Mouse (Mus musculus): ENCODE data around the gene Lcn2. TPM values are rescaled to one million over a fixed set of nuclear protein-coding genes. Genes with fewer than 3 reads are reported as not detected.

Lcn2 gene
- polyA plus RNA-seq, 1 experiment from 2014 or later: not detected

- no peak overlapping the region for H3K4me3 ChIP-seq (replicated peaks; ENCODE audit: low read length)
- no peak overlapping the region for H3K4me2 ChIP-seq (ENCODE audit: low read length)
- WGBS: 80% methylated on average over 5 of the region's 5 CpGs
- H3K27me3 ChIP-seq (replicated peaks; ENCODE audit: control insufficient read depth, insufficient read depth, low read length): no peaks in the 10 kb centered on the region
- ATAC-seq: no peak
- no peak overlapping the region for H3K9ac ChIP-seq (replicated peaks; ENCODE audit: low read depth, low read length)
- no peak overlapping the region for H3K27ac ChIP-seq (ENCODE audit: low read length)
- peaks cover 4% of the 10 kb centered on the region; the same call in 1 of the 2 replicates for H3K36me3 ChIP-seq (ENCODE audit: control insufficient read depth, insufficient read depth)
- peaks cover 41% of the 10 kb centered on the region for H3K4me1 ChIP-seq (replicated peaks; ENCODE audit: control insufficient read depth, insufficient read depth, low read length)
- no peaks in the 10 kb centered on the region for H3K9me3 ChIP-seq (ENCODE audit: control insufficient read depth, low read length)
Measured at GRCm38 (mm10) chr2:32425568-32425967, 37.5 kb upstream of the Lcn2 start.

- no peak overlapping the region for H3K9ac ChIP-seq (replicated peaks; ENCODE audit: low read depth, low read length)
- WGBS: 10% methylated on average over 3 of the region's 3 CpGs
- no peaks in the 10 kb centered on the region for H3K9me3 ChIP-seq (ENCODE audit: control insufficient read depth, low read length)
- H3K36me3 ChIP-seq (ENCODE audit: control insufficient read depth, insufficient read depth): peaks cover 9% of the 10 kb centered on the region
- H3K27ac ChIP-seq (ENCODE audit: low read length): 0 out of 2 replicates have a peak overlapping the region, but pooled peaks have one; percentile 37
- H3K4me2 ChIP-seq (ENCODE audit: low read length): no peak overlapping the region
- H3K27me3 ChIP-seq (replicated peaks; ENCODE audit: control insufficient read depth, insufficient read depth, low read length): no peaks in the 10 kb centered on the region
- no peak for ATAC-seq
- H3K4me1 ChIP-seq (replicated peaks; ENCODE audit: control insufficient read depth, insufficient read depth, low read length): peaks cover 33% of the 10 kb centered on the region
- no peak overlapping the region for H3K4me3 ChIP-seq (replicated peaks; ENCODE audit: low read length)
Measured at GRCm38 (mm10) chr2:32424796-32425195, 36.7 kb upstream of the Lcn2 start.

GRCm38 (mm10) chr2:32423481-32424331 is 35.7 kb upstream of the Lcn2 start:
- H3K4me3 ChIP-seq (replicated peaks; ENCODE audit: low read length): peak overlapping the region; percentile 34
- peak; percentile 57 for ATAC-seq
- peaks cover 18% of the 10 kb centered on the region for H3K36me3 ChIP-seq (ENCODE audit: control insufficient read depth, insufficient read depth)
- H3K9ac ChIP-seq (replicated peaks; ENCODE audit: low read depth, low read length): peak overlapping the region; percentile 53
- peak overlapping the region; percentile 53 for H3K4me2 ChIP-seq (ENCODE audit: low read length)
- no peaks in the 10 kb centered on the region for H3K27me3 ChIP-seq (replicated peaks; ENCODE audit: control insufficient read depth, insufficient read depth, low read length)
- peaks cover 22% of the 10 kb centered on the region for H3K4me1 ChIP-seq (replicated peaks; ENCODE audit: control insufficient read depth, insufficient read depth, low read length)
- no peaks in the 10 kb centered on the region for H3K9me3 ChIP-seq (ENCODE audit: control insufficient read depth, low read length)
- 0 out of 2 replicates have a peak overlapping the region, but pooled peaks have one; percentile 9 for H3K27ac ChIP-seq (ENCODE audit: low read length)
- WGBS: 3% methylated on average over 14 of the region's 14 CpGs

- no peak overlapping the region for H3K9ac ChIP-seq (replicated peaks; ENCODE audit: low read depth, low read length)
- no peak for ATAC-seq
- H3K4me3 ChIP-seq (replicated peaks; ENCODE audit: low read length): no peak overlapping the region
- H3K4me1 ChIP-seq (replicated peaks; ENCODE audit: control insufficient read depth, insufficient read depth, low read length): peaks cover 11% of the 10 kb centered on the region
- H3K27me3 ChIP-seq (replicated peaks; ENCODE audit: control insufficient read depth, insufficient read depth, low read length): no peaks in the 10 kb centered on the region
- no peak overlapping the region for H3K27ac ChIP-seq (ENCODE audit: low read length)
- no peaks in the 10 kb centered on the region for H3K9me3 ChIP-seq (ENCODE audit: control insufficient read depth, low read length)
- 97% methylated on average over 6 of the region's 6 CpGs for WGBS
- H3K4me2 ChIP-seq (ENCODE audit: low read length): no peak overlapping the region
- peaks cover 34% of the 10 kb centered on the region for H3K36me3 ChIP-seq (ENCODE audit: control insufficient read depth, insufficient read depth)
Measured at GRCm38 (mm10) chr2:32421851-32422251, 33.8 kb upstream of the Lcn2 start.

GRCm38 (mm10) chr2:32420647-32421046 is 32.6 kb upstream of the Lcn2 start:
- no peaks in the 10 kb centered on the region for H3K27me3 ChIP-seq (replicated peaks; ENCODE audit: control insufficient read depth, insufficient read depth, low read length)
- H3K4me3 ChIP-seq (replicated peaks; ENCODE audit: low read length): no peak overlapping the region
- no peaks in the 10 kb centered on the region for H3K9me3 ChIP-seq (ENCODE audit: control insufficient read depth, low read length)
- H3K36me3 ChIP-seq (ENCODE audit: control insufficient read depth, insufficient read depth): peaks cover 44% of the 10 kb centered on the region
- no peak overlapping the region for H3K27ac ChIP-seq (ENCODE audit: low read length)
- no peak for ATAC-seq
- H3K4me2 ChIP-seq (ENCODE audit: low read length): no peak overlapping the region
- no peak overlapping the region for H3K9ac ChIP-seq (replicated peaks; ENCODE audit: low read depth, low read length)
- 75% methylated on average over 6 of the region's 6 CpGs for WGBS
- peaks cover 11% of the 10 kb centered on the region for H3K4me1 ChIP-seq (replicated peaks; ENCODE audit: control insufficient read depth, insufficient read depth, low read length)

- Histone ChIP-seq H3K27me3 (replicated peaks; ENCODE audit: control insufficient read depth, insufficient read depth, low read length) (no peaks in the 10 kb centered on the region), H3K27ac (ENCODE audit: low read length) (no peak overlapping the region), H3K9ac (replicated peaks; ENCODE audit: low read depth, low read length) (no peak overlapping the region), H3K4me3 (replicated peaks; ENCODE audit: low read length) (no peak overlapping the region), H3K36me3 (ENCODE audit: control insufficient read depth, insufficient read depth) (peaks cover 48% of the 10 kb centered on the region), H3K4me1 (replicated peaks; ENCODE audit: control insufficient read depth, insufficient read depth, low read length) (peaks cover 11% of the 10 kb centered on the region), H3K9me3 (ENCODE audit: control insufficient read depth, low read length) (no peaks in the 10 kb centered on the region), H3K4me2 (ENCODE audit: low read length) (no peak overlapping the region)
- 93% methylated on average over 12 of the region's 12 CpGs for WGBS
- ATAC-seq: no peak
Measured at GRCm38 (mm10) chr2:32420066-32420608, 32.1 kb upstream of the Lcn2 start.

GRCm38 (mm10) chr2:32419359-32419758 is 31.3 kb upstream of the Lcn2 start:
- 92% methylated on average over 3 of the region's 3 CpGs for WGBS
- Histone ChIP-seq H3K27ac (ENCODE audit: low read length) (no peak overlapping the region), H3K36me3 (ENCODE audit: control insufficient read depth, insufficient read depth) (peaks cover 54% of the 10 kb centered on the region), H3K27me3 (replicated peaks; ENCODE audit: control insufficient read depth, insufficient read depth, low read length) (no peaks in the 10 kb centered on the region), H3K9me3 (ENCODE audit: control insufficient read depth, low read length) (no peaks in the 10 kb centered on the region), H3K4me2 (ENCODE audit: low read length) (no peak overlapping the region), H3K4me1 (replicated peaks; ENCODE audit: control insufficient read depth, insufficient read depth, low read length) (peaks cover 11% of the 10 kb centered on the region), H3K4me3 (replicated peaks; ENCODE audit: low read length) (no peak overlapping the region), H3K9ac (replicated peaks; ENCODE audit: low read depth, low read length) (no peak overlapping the region)
- ATAC-seq: no peak

- H3K9ac ChIP-seq (replicated peaks; ENCODE audit: low read depth, low read length): no peak overlapping the region
- H3K27me3 ChIP-seq (replicated peaks; ENCODE audit: control insufficient read depth, insufficient read depth, low read length): no peaks in the 10 kb centered on the region
- peaks cover 5% of the 10 kb centered on the region for H3K4me1 ChIP-seq (replicated peaks; ENCODE audit: control insufficient read depth, insufficient read depth, low read length)
- H3K4me2 ChIP-seq (ENCODE audit: low read length): no peak overlapping the region
- no peak overlapping the region for H3K27ac ChIP-seq (ENCODE audit: low read length)
- no peak overlapping the region for H3K4me3 ChIP-seq (replicated peaks; ENCODE audit: low read length)
- no peaks in the 10 kb centered on the region for H3K9me3 ChIP-seq (ENCODE audit: control insufficient read depth, low read length)
- H3K36me3 ChIP-seq (ENCODE audit: control insufficient read depth, insufficient read depth): peaks cover 54% of the 10 kb centered on the region
- 91% methylated on average over 12 of the region's 12 CpGs for WGBS
- ATAC-seq: no peak
Measured at GRCm38 (mm10) chr2:32418430-32419151, 30.5 kb upstream of the Lcn2 start.

- ATAC-seq: no peak
- Histone ChIP-seq H3K36me3 (ENCODE audit: control insufficient read depth, insufficient read depth) (peaks cover 54% of the 10 kb centered on the region), H3K9ac (replicated peaks; ENCODE audit: low read depth, low read length) (no peak overlapping the region), H3K4me2 (ENCODE audit: low read length) (no peak overlapping the region), H3K4me3 (replicated peaks; ENCODE audit: low read length) (no peak overlapping the region), H3K9me3 (ENCODE audit: control insufficient read depth, low read length) (no peaks in the 10 kb centered on the region), H3K4me1 (replicated peaks; ENCODE audit: control insufficient read depth, insufficient read depth, low read length) (no peaks in the 10 kb centered on the region), H3K27ac (ENCODE audit: low read length) (no peak overlapping the region), H3K27me3 (replicated peaks; ENCODE audit: control insufficient read depth, insufficient read depth, low read length) (no peaks in the 10 kb centered on the region)
- whole genome bisulfite sequencing: 92% methylated on average over 8 of the region's 8 CpGs
Measured at GRCm38 (mm10) chr2:32417486-32417885, 29.4 kb upstream of the Lcn2 start.
